Mouse (Mus musculus) monocyte, adult 2 months (primary cell): Measurements from ENCODE around the gene Cgnl1.

Source experiments
- DNase-seq, 2 experiments: peaks; one replicate each; pipeline ENCODE4 v3.0.0; 2022; ENCODE audit warnings: low spot score in 2 of 2, low read depth in 1 of 2

Gene Cgnl1

DNA sequence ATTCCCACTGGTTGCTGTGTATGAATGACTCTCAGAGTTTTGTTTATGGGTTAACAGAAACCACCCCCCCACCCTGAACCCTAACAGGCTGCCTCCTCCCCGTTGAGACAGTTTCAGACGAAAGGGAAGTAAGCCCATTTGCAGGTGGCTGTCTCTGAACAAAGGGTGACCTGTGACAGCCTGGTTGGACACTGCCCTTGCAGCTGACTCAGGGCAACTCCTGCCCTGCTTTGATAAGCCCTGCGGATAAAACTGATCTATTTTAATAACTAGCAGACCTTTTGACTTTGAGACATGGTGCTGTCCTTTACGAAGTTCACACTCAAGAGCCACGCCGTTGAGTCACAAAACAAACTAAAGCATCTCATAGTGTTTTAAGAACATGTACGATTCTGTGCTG is 181.6 kb downstream of the Cgnl1 start:
- DNase-seq, result no peak

DNA sequence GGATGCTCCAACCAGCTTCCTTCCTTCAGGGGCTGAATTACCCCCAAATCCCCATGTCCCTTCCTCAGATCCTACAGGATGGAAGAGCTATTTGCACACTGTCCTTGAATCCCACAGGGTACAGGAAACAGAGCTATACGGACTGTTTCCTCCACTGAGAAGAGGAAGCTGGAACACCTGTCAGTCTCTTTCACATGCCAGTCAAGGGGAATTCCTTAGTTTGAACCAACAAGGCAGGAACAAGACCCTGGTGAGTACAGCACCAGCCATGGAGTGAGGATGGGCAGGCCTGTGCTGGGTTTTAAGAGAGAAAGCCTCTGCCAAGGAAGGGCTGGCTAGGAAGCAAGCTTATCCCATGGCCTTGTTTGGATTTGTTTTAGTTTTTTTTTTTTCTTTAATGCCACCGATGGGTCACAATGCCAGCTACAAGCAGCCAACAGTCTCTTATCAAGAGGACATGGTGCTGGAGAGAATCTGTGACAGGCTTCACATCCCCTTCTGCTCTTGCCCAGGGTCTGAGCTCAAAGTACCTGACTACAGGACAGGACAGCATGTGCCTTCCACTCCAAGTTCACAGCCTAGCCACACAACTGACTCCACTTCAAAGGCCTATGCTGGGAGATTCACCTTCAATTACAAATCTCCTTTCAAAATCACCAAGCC is 182.3 kb downstream of the Cgnl1 start:
- no peak for DNase-seq

DNA sequence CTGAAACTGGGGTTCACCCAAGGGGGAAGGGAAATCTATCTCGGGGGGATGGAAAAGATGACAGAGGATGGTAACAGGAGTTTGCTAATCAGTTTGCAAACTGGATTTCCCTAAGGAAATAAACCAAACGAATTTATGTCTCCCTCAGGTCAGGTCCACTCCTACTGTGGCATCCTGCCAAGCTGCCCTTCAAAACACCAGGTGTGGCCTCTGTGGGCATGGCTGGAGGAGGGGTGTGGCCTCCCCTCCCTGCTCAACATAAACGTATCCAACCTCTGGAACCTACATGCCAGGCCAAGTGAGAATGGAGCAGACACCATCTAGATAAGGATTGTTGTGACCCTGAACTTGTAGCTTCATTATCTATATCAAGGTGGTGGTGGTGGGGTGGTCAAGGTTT is 185.0 kb downstream of the Cgnl1 start:
- DNase-seq, result no peak

DNA sequence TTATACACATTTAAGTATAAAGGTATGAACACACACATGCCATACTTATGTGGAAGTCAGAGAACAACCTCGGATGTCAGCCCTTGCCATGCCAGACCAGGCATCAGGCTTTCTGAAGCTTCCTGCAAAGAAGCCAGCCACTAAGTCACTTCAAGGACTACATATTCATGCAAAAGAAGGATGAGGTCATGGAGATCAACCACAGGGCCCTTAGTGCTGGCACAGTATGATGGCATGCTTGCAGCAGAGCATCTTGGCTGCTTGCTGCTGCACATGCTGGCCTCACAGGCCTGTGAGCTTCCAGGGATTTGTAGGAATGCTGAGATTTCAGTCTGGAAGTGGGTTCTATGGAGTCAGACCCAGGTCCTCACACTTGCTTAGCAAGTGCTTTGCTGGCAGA is 188.6 kb downstream of the Cgnl1 start:
- no peak for DNase-seq

DNA sequence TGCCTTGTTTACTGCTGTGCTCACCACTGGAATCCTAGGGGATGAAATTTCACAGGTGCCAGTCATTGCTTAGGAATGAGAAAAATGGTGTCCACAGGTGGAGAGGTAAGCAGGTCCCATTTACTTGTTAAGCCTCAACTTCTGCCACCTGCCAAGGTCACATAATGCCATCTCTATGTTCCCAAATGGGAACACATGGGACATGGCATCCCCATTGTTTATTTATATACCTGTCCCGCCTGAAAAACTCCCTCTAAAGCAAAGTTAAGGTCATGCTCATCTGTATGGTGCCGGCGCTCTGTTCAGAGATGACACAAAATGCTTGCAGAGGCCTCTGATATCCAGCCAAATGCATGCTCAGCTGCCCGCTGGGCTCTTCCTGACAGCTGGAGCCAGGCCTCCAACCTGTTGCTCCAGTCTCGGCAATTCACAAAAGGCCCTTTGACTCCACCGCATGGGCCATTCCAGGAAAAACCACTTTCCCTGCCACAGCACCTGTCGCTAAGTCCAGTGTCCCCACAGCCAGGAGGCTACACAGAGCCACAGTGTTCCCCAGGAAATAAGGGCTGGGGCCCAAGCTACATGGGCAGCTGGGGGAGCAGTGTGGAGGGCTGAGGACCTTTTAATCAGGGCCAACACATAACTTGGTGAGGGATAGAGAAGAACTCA is 192.4 kb downstream of the Cgnl1 start:
- DNase-seq, result no peak
